Mouse (Mus musculus): Measurements from ENCODE around the gene Zfp937. TPM values are rescaled to one million over a fixed set of nuclear protein-coding genes. Genes with fewer than 3 reads are reported as not detected.

Gene Zfp937
- polyA plus RNA-seq, 1 experiment from 2014 or later = 4.0 TPM

Other genes with a start within 250 kb of the Zfp937 start
- gene Zfp120, start 81.4 kb upstream of the Zfp937 start, polyA plus RNA-seq (2016; fragmentation: Nextera tagmentation; extraction: Ambion mirVana) = 4.1 and 4.2 TPM in 2 replicates
- gene Gm10770, start 38.4 kb upstream of the Zfp937 start, polyA plus RNA-seq (2016; fragmentation: Nextera tagmentation; extraction: Ambion mirVana) = not detected in 2 replicates
- gene Gm14139, start 36.3 kb upstream of the Zfp937 start, polyA plus RNA-seq (2016; fragmentation: Nextera tagmentation; extraction: Ambion mirVana) = not detected in 2 replicates
- gene Gm21994, start 37.5 kb downstream of the Zfp937 start, polyA plus RNA-seq (2016; fragmentation: Nextera tagmentation; extraction: Ambion mirVana) = 3.2 and 4.3 TPM in 2 replicates
- 0.06 TPM in 1 of 2 replicates, not detected in the other for gene Gm14124, start 39.4 kb downstream of the Zfp937 start, polyA plus RNA-seq (2016; fragmentation: Nextera tagmentation; extraction: Ambion mirVana)
- 2.3 and 2.8 TPM in 2 replicates for gene Gm10130, start 105.6 kb downstream of the Zfp937 start, polyA plus RNA-seq (2016; fragmentation: Nextera tagmentation; extraction: Ambion mirVana)
- 4.9 and 5.4 TPM in 2 replicates for gene 3300002I08Rik, start 144.7 kb downstream of the Zfp937 start, polyA plus RNA-seq (2016; fragmentation: Nextera tagmentation; extraction: Ambion mirVana)
- 4.6 and 4.8 TPM in 2 replicates for gene Zfp442, start 233.4 kb downstream of the Zfp937 start, polyA plus RNA-seq (2016; fragmentation: Nextera tagmentation; extraction: Ambion mirVana)